Comparison of ENCODE assay signal across 26 mouse cellular contexts in the genomic region with DNA sequence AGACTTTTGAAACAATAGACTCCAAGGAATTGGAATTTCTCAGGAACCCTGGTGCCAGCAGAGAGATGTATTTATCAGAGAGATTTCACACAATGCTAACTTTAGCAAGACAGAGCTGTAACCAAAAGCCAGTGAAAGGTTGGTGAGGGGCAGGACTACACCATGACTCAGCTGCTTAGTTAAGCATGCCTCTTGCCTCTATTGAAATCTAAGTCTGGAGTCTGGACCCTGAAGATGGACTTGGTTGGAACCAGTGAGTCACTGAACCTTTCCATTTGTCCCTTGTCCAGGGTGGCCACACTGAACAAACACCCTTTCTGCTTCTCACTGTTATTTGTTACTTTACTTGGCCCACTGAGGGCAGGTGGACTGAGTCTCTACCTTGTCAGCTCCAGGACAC. TPM values are rescaled to one million over a fixed set of nuclear protein-coding genes. Genes with fewer than 3 reads are reported as not detected.
DNase-seq lines count a peak whose midpoint lies in the region; TF ChIP-seq lines count a peak whose summit lies in the region.
"Had no signal": no experiment of that assay in that cellular context is flagged by ENCODE, and none has a peak within 500 bp of the region (broad histone marks: within the 10 kb centered on the region; RNA-seq: fewer than 3 reads in every experiment).

No protein-coding gene starts in this region.

- peaks cover 13% of the 10 kb centered on the region; the same call in 1 of the 2 replicates for H3K4me1 ChIP-seq in kidney, adult 2 months (ENCODE audit: control insufficient read depth, insufficient read depth, low read length)
- peaks cover 5% of the 10 kb centered on the region for H3K4me1 ChIP-seq in brown adipose tissue, adult 24 weeks (ENCODE audit: control insufficient read depth, insufficient read depth, insufficient read length, low read length)
- H3K4me1 ChIP-seq: lung, embryonic 15.5 days had no signal

- DNase-seq in kidney, adult 2 months = peak; percentile 36
- DNase-seq in kidney, adult 18-20 months = no peak
- DNase-seq in 416B (ENCODE audit: low read depth) = peak; percentile 69
- peak; percentile 78 for DNase-seq in yolk sac, embryonic 10.5 days (ENCODE audit: low spot score)
- no peak for DNase-seq in layer of hippocampus, adult 2 months (ENCODE audit: low spot score in 2 of 2)
- DNase-seq in lung, postnatal 14 days = no peak
- DNase-seq: adrenal gland, adult 2 months; cerebellum, adult 11-12 months; cerebellum, postnatal 10 days; gastrocnemius, postnatal 10 days; heart, adult 18-20 months; heart, postnatal 14 days; kidney, postnatal 36 days; lung, postnatal 4 days; midbrain, embryonic 14.5 days; right cerebral cortex, adult 18-20 months; right cerebral cortex, postnatal 4 days had no signal

- H3K4me3 ChIP-seq in kidney, adult 2 months (ENCODE audit: insufficient read depth, low read depth, low read length) = no peak overlapping the region
- H3K4me3 ChIP-seq in brown adipose tissue, adult 24 weeks (ENCODE audit: insufficient read depth, low read depth, low read length) = no peak overlapping the region
- no peak overlapping the region for H3K4me3 ChIP-seq in layer of hippocampus, adult 2 months
- H3K4me3 ChIP-seq: erythroblast, embryonic 14.5 days; heart, embryonic 13.5 days; kidney, embryonic 15.5 days; limb, embryonic 13.5 days; lung, embryonic 15.5 days; neural tube, embryonic 13.5 days; stomach, embryonic 15.5 days had no signal

- no peaks in the 10 kb centered on the region for H3K36me3 ChIP-seq in kidney, adult 2 months (ENCODE audit: control insufficient read depth, insufficient read depth, low read length)
- H3K36me3 ChIP-seq: heart, embryonic 13.5 days; lung, embryonic 15.5 days; stomach, embryonic 15.5 days had no signal

- no peaks in the 10 kb centered on the region for H3K27me3 ChIP-seq in kidney, adult 2 months (replicated peaks; ENCODE audit: control insufficient read depth, insufficient read depth, low read length)
- H3K27me3 ChIP-seq: heart, embryonic 13.5 days; kidney, embryonic 15.5 days; limb, embryonic 13.5 days; lung, embryonic 15.5 days; neural tube, embryonic 13.5 days; stomach, embryonic 15.5 days had no signal

- no peak overlapping the region for H3K27ac ChIP-seq in kidney, adult 2 months (ENCODE audit: insufficient read depth, low read depth, low read length)
- H3K27ac ChIP-seq in brown adipose tissue, adult 24 weeks (replicated peaks; ENCODE audit: low read depth, low read length) = 0 out of 2 replicates have a peak overlapping the region, but pooled peaks have one; percentile 33
- H3K27ac ChIP-seq in layer of hippocampus, adult 2 months = no peak overlapping the region
- H3K27ac ChIP-seq: heart, embryonic 13.5 days; kidney, embryonic 15.5 days; limb, embryonic 13.5 days; liver, embryonic 14.5 days; lung, embryonic 15.5 days; neural tube, embryonic 13.5 days; stomach, embryonic 15.5 days had no signal

- no peak for TF ChIP-seq POLR2A in kidney, adult 2 months (IDR thresholded peaks at IDR 0.05; ENCODE audit: low read depth, low read length)

- TF ChIP-seq CTCF in kidney, adult 2 months (conservative IDR thresholded peaks at IDR 0.05; ENCODE audit: insufficient read depth, insufficient read length, low read depth, low read length) = no peak
- no peak for TF ChIP-seq CTCF in layer of hippocampus, adult 2 months (conservative IDR thresholded peaks at IDR 0.05)

RNA-seq across cellular contexts. Expression of a gene that starts 26.4 kb away (rescaled TPM):
- 182 and 201 TPM in 2 replicates for polyA plus RNA-seq in kidney, adult 2 months (2012; rRNA removed)
- 110 and 120 TPM in 2 replicates for polyA plus RNA-seq in brown adipose tissue, adult 24 weeks (2012; ENCODE audit: insufficient read depth, insufficient read length, missing spikeins)
- total RNA-seq in layer of hippocampus, adult 2 months (2021) = 10 to 100 TPM; 53.9 to 56.2 TPM

RNA-seq across cellular contexts. Expression of a gene that starts 58.6 kb away (rescaled TPM):
- polyA plus RNA-seq in kidney, adult 2 months (2012; rRNA removed) = not detected in 2 replicates
- polyA plus RNA-seq in brown adipose tissue, adult 24 weeks (2012; ENCODE audit: insufficient read depth, insufficient read length, missing spikeins) = 0.96 TPM in 1 of 2 replicates, not detected in the other
- under 1 TPM; 0.79 to 0.86 TPM for total RNA-seq in layer of hippocampus, adult 2 months (2021)
- total RNA-seq: gastrocnemius, postnatal 10 days; heart, adult 18-20 months had no signal
- polyA plus RNA-seq: adrenal gland, adult 2 months; erythroblast, embryonic 14.5 days; limb, embryonic 13.5 days; lung, embryonic 15.5 days had no signal

Comparison
In these comparisons a context has a peak if more than half of its experiments do, and no peak if none do; other contexts are left out.
1. DNase-seq: peak in kidney, adult 2 months (single experiment), 416B (single experiment) and yolk sac, embryonic 10.5 days (single experiment); none in kidney, adult 18-20 months (single experiment), layer of hippocampus, adult 2 months (0 of 2) and lung, postnatal 14 days (single experiment).